Mouse (Mus musculus): Measurements from ENCODE around the gene Gm48552. TPM values are rescaled to one million over a fixed set of nuclear protein-coding genes. Genes with fewer than 3 reads are reported as not detected.

Gm48552 gene
- total and polyA plus RNA-seq, 3 experiments, result 0.89 to 1.2 TPM; not detected in 1

DNA sequence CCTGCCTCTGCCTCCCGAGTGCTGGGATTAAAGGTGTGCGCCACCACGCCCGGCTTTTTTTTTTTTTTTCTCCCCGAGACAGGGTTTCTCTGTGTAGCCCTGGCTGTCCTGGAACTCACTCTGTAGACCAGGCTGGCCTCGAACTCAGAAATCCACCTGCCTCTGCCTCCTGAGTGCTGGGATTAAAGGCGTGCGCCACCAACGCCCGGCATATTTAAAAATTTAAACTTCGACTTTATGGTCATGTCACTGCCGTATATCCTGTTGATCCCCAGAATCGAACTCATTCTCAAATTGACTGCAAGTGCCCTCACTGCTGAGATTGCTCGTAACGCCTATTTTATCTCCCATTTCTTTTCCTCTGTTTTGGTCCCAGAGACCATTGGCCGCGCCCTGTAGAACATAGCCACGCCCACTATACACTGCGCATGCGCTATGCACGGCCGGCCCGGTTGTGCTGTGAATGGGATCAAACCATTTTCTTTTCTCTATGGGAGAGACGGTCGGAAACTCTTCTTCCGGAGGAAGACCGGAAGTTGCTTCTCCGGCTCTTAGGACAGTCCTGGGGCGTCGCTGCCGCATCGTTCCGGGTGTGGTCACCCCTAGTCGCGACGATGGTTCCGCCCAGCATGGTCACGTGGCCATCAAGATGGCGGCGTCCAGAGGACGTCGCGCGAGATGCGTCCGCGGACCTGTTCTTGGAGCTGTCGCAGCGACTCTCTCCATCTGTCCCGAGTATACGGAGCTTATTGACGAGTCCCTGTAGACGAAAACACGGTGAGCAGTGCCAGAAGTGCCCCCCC, 4.8 kb upstream of the Gm48552 start, which contains the start of the genes Dohh and Gm48551 (continued):
- TF ChIP-seq POLR2AphosphoS2 (IDR thresholded peaks at IDR 0.05; ENCODE audit: low read length), result peak; percentile 67; the same call in 1 of the 2 replicates
- peak; percentile 83 for TF ChIP-seq CHD2 (IDR thresholded peaks at IDR 0.05; ENCODE audit: low read length)
- TF ChIP-seq SMC3 (IDR thresholded peaks at IDR 0.05; ENCODE audit: low read depth, low read length), result no peak; the same call in 1 of the 2 replicates
- TF ChIP-seq TCF12 (IDR thresholded peaks at IDR 0.05; ENCODE audit: low read depth, low read length), result peak; percentile 68; the same call in 1 of the 2 replicates
- no peak for TF ChIP-seq MEF2A (IDR thresholded peaks at IDR 0.05; ENCODE audit: extremely low read depth, insufficient replicate concordance, low read depth, low read length, poor library complexity, severe bottlenecking)
- TF ChIP-seq RAD21 (IDR thresholded peaks at IDR 0.05; ENCODE audit: low read depth, low read length), result no peak
- no peak for TF ChIP-seq UBTF (IDR thresholded peaks at IDR 0.05; ENCODE audit: borderline replicate concordance, insufficient read depth, low read depth, low read length)
- peak; percentile 33; the same call in 1 of the 2 replicates for TF ChIP-seq ETS1 (IDR thresholded peaks at IDR 0.05; ENCODE audit: low read depth, low read length)
- TF ChIP-seq EP300 (IDR thresholded peaks at IDR 0.05; ENCODE audit: low read depth in 1 of 2, low read length in 2 of 2), result peak in 1 of 2 experiments; percentile 16; a peak in 2 of 4 replicates
- TF ChIP-seq SIN3A (IDR thresholded peaks at IDR 0.05; ENCODE audit: low read length), result peak; percentile 99
- no peak for TF ChIP-seq ZKSCAN1 (IDR thresholded peaks at IDR 0.05; ENCODE audit: low read depth, low read length)
- peak; percentile 59 to 94; a peak in 3 of 4 replicates for TF ChIP-seq USF2 (IDR thresholded peaks at IDR 0.05; ENCODE audit: borderline replicate concordance in 1 of 2, insufficient read depth in 1 of 2, low read depth in 1 of 2, low read length in 2 of 2)
- TF ChIP-seq ZNF384 (IDR thresholded peaks at IDR 0.05; ENCODE audit: low read depth, low read length), result no peak

DNA sequence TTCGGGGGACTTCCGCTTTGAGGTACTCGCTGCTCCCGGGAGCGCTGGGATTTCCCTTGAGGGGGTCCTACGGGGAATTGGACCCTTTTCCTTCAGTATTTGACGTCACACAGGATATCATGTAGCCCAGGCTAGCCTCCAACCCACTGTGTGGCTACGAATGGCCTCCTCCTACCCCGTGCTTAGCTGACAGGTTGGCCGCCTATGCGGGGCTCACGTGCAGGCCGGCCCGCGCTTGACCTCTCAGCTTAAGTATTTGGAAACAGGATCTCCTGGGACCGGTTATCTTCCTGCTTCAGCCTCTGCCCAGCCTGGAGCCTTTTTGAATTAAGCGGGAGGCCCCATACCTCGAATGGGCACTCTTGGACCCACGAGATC, 4.2 kb upstream of the Gm48552 start:
- H3K9ac ChIP-seq (ENCODE audit: control insufficient read depth, low read depth, low read length, poor library complexity, severe bottlenecking), result peak overlapping the region; percentile 89
- peaks cover 17% of the 10 kb centered on the region for H3K79me2 ChIP-seq (ENCODE audit: control insufficient read depth, insufficient read depth, low read length, poor library complexity)
- TF ChIP-seq USF1 (IDR thresholded peaks at IDR 0.05; ENCODE audit: low read depth, low read length), result no peak
- 0 out of 2 replicates have a peak, but pooled peaks have one; percentile 5 for TF ChIP-seq MXI1 (IDR thresholded peaks at IDR 0.05; ENCODE audit: low read depth, low read length)
- peaks cover 0 to 31% of the 10 kb centered on the region in 2 experiments; a peak in 2 of 4 replicates for H3K36me3 ChIP-seq (ENCODE audit: control insufficient read depth in 1 of 2, insufficient read depth in 2 of 2, low read length in 2 of 2)
- no peaks in the 10 kb centered on the region for H3K9me3 ChIP-seq (replicated peaks; ENCODE audit: insufficient read depth, low read length)
- peak overlapping the region; percentile 85 to 90 for H3K4me3 ChIP-seq (ENCODE audit: control insufficient read depth in 1 of 2, insufficient read depth in 1 of 2, low read depth in 2 of 2, low read length in 2 of 2)
- H3K27ac ChIP-seq (ENCODE audit: control insufficient read depth, low read depth, low read length), result peak overlapping the region; percentile 88
- peaks cover 19 to 38% of the 10 kb centered on the region in 2 experiments for H3K4me1 ChIP-seq (ENCODE audit: control insufficient read depth in 1 of 2, insufficient read depth in 2 of 2, low read length in 2 of 2)
- no peaks in the 10 kb centered on the region for H3K27me3 ChIP-seq (ENCODE audit: control insufficient read depth in 1 of 2, insufficient read depth in 2 of 2, low read length in 2 of 2)
- DNase-seq (ENCODE audit: low read depth, low spot score), result no peak
